Mouse (Mus musculus): Measurements from ENCODE around the gene Dlg2. TPM values are rescaled to one million over a fixed set of nuclear protein-coding genes. Genes with fewer than 3 reads are reported as not detected.

The Dlg2 gene
- total and polyA plus RNA-seq, 3 experiments, result 0.49 to 0.68 TPM; not detected in 1

GRCm38 (mm10) chr7:92163150-92163549, 1686.7 kb downstream of the Dlg2 start:
- TF ChIP-seq GATA2 (IDR thresholded peaks at IDR 0.05; ENCODE audit: borderline replicate concordance, low read depth, low read length), result no peak
- TF ChIP-seq GATA1 (IDR thresholded peaks at IDR 0.05; ENCODE audit: borderline replicate concordance, low read length), result no peak
- no peak for TF ChIP-seq POLR2AphosphoS5 (IDR thresholded peaks at IDR 0.05; ENCODE audit: insufficient replicate concordance, low read depth, low read length)
- TF ChIP-seq CTCF (IDR thresholded peaks at IDR 0.05; ENCODE audit: low read depth, low read length), result no peak
- no peak for TF ChIP-seq TAL1 (conservative IDR thresholded peaks at IDR 0.05; ENCODE audit: low read depth, low read length)
- Histone ChIP-seq H3K36me3 (replicated peaks) (no peaks in the 10 kb centered on the region), H3K27me3 (ENCODE audit: insufficient read depth, low read length) (no peaks in the 10 kb centered on the region), H3K4me1 (ENCODE audit: insufficient read depth, low read depth, low read length) (no peaks in the 10 kb centered on the region), H3K4me3 (ENCODE audit: low read depth, low read length) (no peak overlapping the region), H3K9me3 (replicated peaks) (no peaks in the 10 kb centered on the region)
- ATAC-seq (ENCODE audit: extremely low read depth, insufficient number of reproducible peaks, low FRiP score, poor library complexity, severe bottlenecking) (no peak), DNase-seq (ENCODE audit: low spot score) (no peak)

- Histone ChIP-seq H3K4me3 (ENCODE audit: low read depth, low read length) (no peak overlapping the region), H3K9me3 (replicated peaks) (no peaks in the 10 kb centered on the region), H3K27me3 (ENCODE audit: insufficient read depth, low read length) (no peaks in the 10 kb centered on the region), H3K36me3 (replicated peaks) (no peaks in the 10 kb centered on the region), H3K4me1 (ENCODE audit: insufficient read depth, low read depth, low read length) (no peaks in the 10 kb centered on the region)
- no peak for ATAC-seq (ENCODE audit: extremely low read depth, insufficient number of reproducible peaks, low FRiP score, poor library complexity, severe bottlenecking)
- TF ChIP-seq CTCF (IDR thresholded peaks at IDR 0.05; ENCODE audit: low read depth, low read length) (no peak), GATA2 (IDR thresholded peaks at IDR 0.05; ENCODE audit: borderline replicate concordance, low read depth, low read length) (no peak), POLR2AphosphoS5 (IDR thresholded peaks at IDR 0.05; ENCODE audit: insufficient replicate concordance, low read depth, low read length) (no peak), TAL1 (conservative IDR thresholded peaks at IDR 0.05; ENCODE audit: low read depth, low read length) (no peak), GATA1 (IDR thresholded peaks at IDR 0.05; ENCODE audit: borderline replicate concordance, low read length) (no peak)
- no peak for DNase-seq (ENCODE audit: low spot score)
Observed at GRCm38 (mm10) chr7:92164316-92164715, 1687.8 kb downstream of the Dlg2 start.

GRCm38 (mm10) chr7:92164875-92165518, 1688.5 kb downstream of the Dlg2 start:
- DNase-seq (ENCODE audit: low spot score), result no peak
- Histone ChIP-seq H3K4me3 (ENCODE audit: low read depth, low read length) (no peak overlapping the region), H3K9me3 (replicated peaks) (no peaks in the 10 kb centered on the region), H3K36me3 (replicated peaks) (no peaks in the 10 kb centered on the region), H3K27me3 (ENCODE audit: insufficient read depth, low read length) (no peaks in the 10 kb centered on the region), H3K4me1 (ENCODE audit: insufficient read depth, low read depth, low read length) (no peaks in the 10 kb centered on the region)
- ATAC-seq (ENCODE audit: extremely low read depth, insufficient number of reproducible peaks, low FRiP score, poor library complexity, severe bottlenecking), result no peak
- TF ChIP-seq CTCF (IDR thresholded peaks at IDR 0.05; ENCODE audit: low read depth, low read length), result no peak
- TF ChIP-seq GATA1 (IDR thresholded peaks at IDR 0.05; ENCODE audit: borderline replicate concordance, low read length), result no peak
- no peak for TF ChIP-seq GATA2 (IDR thresholded peaks at IDR 0.05; ENCODE audit: borderline replicate concordance, low read depth, low read length)
- no peak for TF ChIP-seq POLR2AphosphoS5 (IDR thresholded peaks at IDR 0.05; ENCODE audit: insufficient replicate concordance, low read depth, low read length)
- no peak for TF ChIP-seq TAL1 (conservative IDR thresholded peaks at IDR 0.05; ENCODE audit: low read depth, low read length)

GRCm38 (mm10) chr7:92180029-92180428, 1703.6 kb downstream of the Dlg2 start:
- no peaks in the 10 kb centered on the region for H3K36me3 ChIP-seq (replicated peaks)
- TF ChIP-seq CTCF (IDR thresholded peaks at IDR 0.05; ENCODE audit: low read depth, low read length) (no peak), POLR2AphosphoS5 (IDR thresholded peaks at IDR 0.05; ENCODE audit: insufficient replicate concordance, low read depth, low read length) (no peak), GATA2 (IDR thresholded peaks at IDR 0.05; ENCODE audit: borderline replicate concordance, low read depth, low read length) (no peak), GATA1 (IDR thresholded peaks at IDR 0.05; ENCODE audit: borderline replicate concordance, low read length) (no peak), TAL1 (conservative IDR thresholded peaks at IDR 0.05; ENCODE audit: low read depth, low read length) (no peak)
- H3K9me3 ChIP-seq (replicated peaks), result no peaks in the 10 kb centered on the region
- ATAC-seq (ENCODE audit: extremely low read depth, insufficient number of reproducible peaks, low FRiP score, poor library complexity, severe bottlenecking) (no peak), DNase-seq (ENCODE audit: low spot score) (no peak)
- peaks cover 5% of the 10 kb centered on the region; the same call in 1 of the 2 replicates for H3K27me3 ChIP-seq (ENCODE audit: insufficient read depth, low read length)
- no peak overlapping the region for H3K4me3 ChIP-seq (ENCODE audit: low read depth, low read length)
- no peaks in the 10 kb centered on the region for H3K4me1 ChIP-seq (ENCODE audit: insufficient read depth, low read depth, low read length)

- no peak for TF ChIP-seq GATA1 (IDR thresholded peaks at IDR 0.05; ENCODE audit: borderline replicate concordance, low read length)
- TF ChIP-seq CTCF (IDR thresholded peaks at IDR 0.05; ENCODE audit: low read depth, low read length), result no peak
- no peak for TF ChIP-seq TAL1 (conservative IDR thresholded peaks at IDR 0.05; ENCODE audit: low read depth, low read length)
- TF ChIP-seq GATA2 (IDR thresholded peaks at IDR 0.05; ENCODE audit: borderline replicate concordance, low read depth, low read length), result no peak
- no peak overlapping the region for H3K4me3 ChIP-seq (ENCODE audit: low read depth, low read length)
- ATAC-seq (ENCODE audit: extremely low read depth, insufficient number of reproducible peaks, low FRiP score, poor library complexity, severe bottlenecking) (no peak), DNase-seq (ENCODE audit: low spot score) (no peak)
- no peaks in the 10 kb centered on the region for H3K9me3 ChIP-seq (replicated peaks)
- peaks cover 5% of the 10 kb centered on the region; the same call in 1 of the 2 replicates for H3K27me3 ChIP-seq (ENCODE audit: insufficient read depth, low read length)
- H3K4me1 ChIP-seq (ENCODE audit: insufficient read depth, low read depth, low read length), result no peaks in the 10 kb centered on the region
- H3K36me3 ChIP-seq (replicated peaks), result no peaks in the 10 kb centered on the region
Observed at GRCm38 (mm10) chr7:92180591-92181587, 1704.4 kb downstream of the Dlg2 start.

Data from G1E (cell line).